Mouse (Mus musculus): ENCODE measurements around the gene Loxl4. TPM values are rescaled to one million over a fixed set of nuclear protein-coding genes. Genes with fewer than 3 reads are reported as not detected.
A peak's percentile ranks its signal among the peaks of the same experiment; 100 is the strongest.

Gene Loxl4
- 1.7 and 2.9 TPM in 2 replicates for polyA plus RNA-seq (2015; fragmentation: Nextera tagmentation; extraction: Ambion mirVana)

DNA sequence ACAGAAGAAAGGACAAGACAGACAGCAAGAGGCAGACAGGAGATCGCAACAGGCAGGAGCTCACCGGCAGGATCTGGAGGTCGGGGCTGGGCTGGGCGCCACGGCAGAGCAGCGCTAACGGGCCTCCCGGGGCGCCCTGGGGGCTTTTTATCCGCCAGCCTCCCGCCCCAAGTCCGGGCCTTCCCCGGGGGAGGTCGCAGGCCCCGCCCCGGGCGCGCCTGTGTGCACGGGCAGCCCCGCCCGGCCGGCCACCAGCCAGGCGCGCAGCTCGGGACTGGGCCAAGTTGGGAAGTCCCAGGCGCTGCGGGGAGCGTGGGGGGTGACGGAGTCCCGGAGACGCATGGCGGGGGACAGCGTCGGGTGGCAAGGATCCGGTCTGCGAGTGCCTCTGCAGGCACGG, at the start of gene Loxl4:
Gene Loxl4 (minus strand): TSS at position 160 of the 400 bp plus-strand sequence.
- Histone ChIP-seq H3K4me1 (peaks cover 12% of the 10 kb centered on the region), H3K36me3 (no peaks in the 10 kb centered on the region), H3K9ac (peak within 1 kb of the TSS; percentile 64), H3K9me3 (no peaks in the 10 kb centered on the region), H3K4me2 (peak within 1 kb of the TSS; percentile 71), H3K27me3 (peaks cover 25% of the 10 kb centered on the region), H3K4me3 (peak within 1 kb of the TSS; percentile 45), H3K27ac (no peak within 1 kb of the TSS)
- no peak for ATAC-seq (ENCODE audit: insufficient number of reproducible peaks, insufficient read depth, low FRiP score, low TSS enrichment, low read depth)
- under 1% methylated on average over 37 of the region's 37 CpGs for WGBS

DNA sequence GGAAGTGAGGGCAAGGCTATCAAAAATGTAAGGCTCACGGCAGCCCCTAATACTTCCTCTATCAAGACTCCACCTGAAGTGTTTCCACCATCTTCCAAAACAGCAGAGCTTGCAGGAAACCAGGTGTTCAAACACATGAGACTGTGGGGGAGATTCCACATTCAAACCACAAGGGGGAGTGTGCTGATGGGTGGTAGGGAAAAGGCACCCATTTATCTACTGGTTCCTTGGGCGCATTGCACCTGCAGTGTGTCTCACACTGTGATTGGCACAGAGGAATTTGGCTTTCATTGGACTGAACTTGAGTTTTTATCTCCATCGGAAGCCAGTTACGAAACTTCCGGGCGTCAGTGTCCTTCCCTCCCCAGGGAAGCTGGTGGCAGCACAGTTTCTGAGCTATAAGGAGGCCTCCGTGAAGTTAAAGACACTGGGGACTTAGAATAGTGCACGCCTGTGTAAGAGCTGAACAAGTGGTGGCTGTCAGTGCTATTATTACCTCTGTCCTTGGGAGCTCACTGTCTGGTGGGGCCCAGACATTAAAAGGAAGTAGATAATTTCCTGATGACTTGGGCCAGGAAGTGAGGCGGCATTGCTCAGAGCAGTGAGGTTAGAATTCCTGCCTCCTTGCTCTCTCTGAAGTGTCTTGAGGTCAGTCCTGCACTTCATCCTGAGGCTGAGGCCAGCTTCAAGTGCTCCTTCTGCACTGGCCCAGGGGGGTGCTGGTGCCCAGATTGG, 49.0 kb upstream of the Loxl4 start:
- no peaks in the 10 kb centered on the region for H3K9me3 ChIP-seq
- 80% methylated on average over 9 of the region's 9 CpGs for WGBS
- no peaks in the 10 kb centered on the region for H3K36me3 ChIP-seq
- peaks cover 21% of the 10 kb centered on the region for H3K4me1 ChIP-seq
- H3K4me2 ChIP-seq, result no peak overlapping the region
- H3K27me3 ChIP-seq, result peaks cover 4% of the 10 kb centered on the region
- no peak for ATAC-seq (ENCODE audit: insufficient number of reproducible peaks, insufficient read depth, low FRiP score, low TSS enrichment, low read depth)
- no peak overlapping the region for H3K4me3 ChIP-seq
- H3K9ac ChIP-seq, result no peak overlapping the region
- no peak overlapping the region for H3K27ac ChIP-seq

DNA sequence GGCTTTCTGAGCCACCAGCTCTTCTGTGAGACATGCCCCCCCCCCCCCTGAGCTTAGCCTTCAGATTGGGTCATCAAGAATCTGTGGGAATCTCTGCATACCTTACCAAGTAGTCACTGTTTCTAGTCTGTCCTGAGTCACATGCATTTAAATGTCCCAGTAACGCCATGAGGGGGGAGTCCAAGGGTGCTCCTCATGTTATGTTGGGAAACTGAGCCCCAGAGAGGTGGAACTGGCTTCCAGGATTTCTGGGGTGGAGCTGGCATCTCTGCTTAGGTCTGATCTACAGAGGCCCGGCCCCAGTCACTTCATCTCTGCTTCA, 47.6 kb upstream of the Loxl4 start:
- Histone ChIP-seq H3K27me3 (peaks cover 11% of the 10 kb centered on the region), H3K4me1 (peaks cover 21% of the 10 kb centered on the region), H3K27ac (no peak overlapping the region), H3K4me2 (no peak overlapping the region), H3K4me3 (no peak overlapping the region), H3K36me3 (no peaks in the 10 kb centered on the region), H3K9ac (no peak overlapping the region), H3K9me3 (no peaks in the 10 kb centered on the region)
- WGBS, result 88% methylated on average over 2 of the region's 2 CpGs
- ATAC-seq (ENCODE audit: insufficient number of reproducible peaks, insufficient read depth, low FRiP score, low TSS enrichment, low read depth), result no peak

DNA sequence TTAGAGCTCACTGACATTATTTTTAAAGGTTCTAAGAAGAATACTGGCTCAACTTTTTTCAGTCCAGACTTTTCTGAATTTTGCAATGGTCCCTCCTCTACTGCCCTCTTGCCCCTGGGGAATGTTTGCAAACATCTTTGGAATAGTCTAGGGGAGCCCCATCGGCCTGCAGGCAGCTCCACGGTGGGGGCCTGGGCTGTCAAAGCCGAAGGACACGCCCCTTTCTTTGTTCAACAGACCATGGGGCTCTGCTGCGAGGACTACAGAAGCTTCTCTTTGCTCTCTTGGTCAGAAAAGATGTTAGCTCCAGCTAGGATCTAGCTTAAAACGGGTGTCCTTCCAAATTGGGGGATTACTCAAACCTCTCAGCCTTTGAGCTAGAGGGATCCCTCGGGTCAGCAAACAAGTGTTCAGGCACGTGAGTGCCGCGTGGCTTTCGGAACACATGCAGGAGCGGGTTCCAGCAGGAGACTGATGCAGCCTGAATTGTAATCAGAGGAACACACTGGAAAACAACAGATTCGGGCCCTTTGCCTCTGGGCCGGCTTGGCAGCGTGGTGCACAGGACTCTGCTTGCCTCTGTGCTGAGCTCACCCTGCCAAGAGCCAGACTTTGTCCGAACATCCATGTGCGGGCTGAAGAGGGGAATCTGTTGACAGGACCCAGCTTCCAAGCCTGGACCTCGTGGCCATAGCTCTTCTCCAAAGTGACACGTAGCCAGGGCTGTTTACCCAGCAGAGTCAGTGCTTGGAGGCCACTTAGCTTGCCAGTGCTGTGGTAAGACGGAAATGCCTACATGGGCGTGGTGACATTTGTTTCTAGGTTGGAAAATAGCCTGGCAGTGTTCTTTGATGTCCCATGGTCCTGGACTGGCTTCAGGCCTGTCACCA, 47.0 kb upstream of the Loxl4 start:
- H3K4me3 ChIP-seq, result no peak overlapping the region
- peak overlapping the region; percentile 44; the same call in 1 of the 2 replicates for H3K9ac ChIP-seq
- peaks cover 21% of the 10 kb centered on the region for H3K4me1 ChIP-seq
- no peak overlapping the region; the same call in 1 of the 2 replicates for H3K27ac ChIP-seq
- H3K36me3 ChIP-seq, result no peaks in the 10 kb centered on the region
- WGBS, result 43% methylated on average over 21 of the region's 21 CpGs
- no peaks in the 10 kb centered on the region for H3K9me3 ChIP-seq
- H3K27me3 ChIP-seq, result peaks cover 11% of the 10 kb centered on the region
- ATAC-seq (ENCODE audit: insufficient number of reproducible peaks, insufficient read depth, low FRiP score, low TSS enrichment, low read depth), result no peak
- no peak overlapping the region for H3K4me2 ChIP-seq

DNA sequence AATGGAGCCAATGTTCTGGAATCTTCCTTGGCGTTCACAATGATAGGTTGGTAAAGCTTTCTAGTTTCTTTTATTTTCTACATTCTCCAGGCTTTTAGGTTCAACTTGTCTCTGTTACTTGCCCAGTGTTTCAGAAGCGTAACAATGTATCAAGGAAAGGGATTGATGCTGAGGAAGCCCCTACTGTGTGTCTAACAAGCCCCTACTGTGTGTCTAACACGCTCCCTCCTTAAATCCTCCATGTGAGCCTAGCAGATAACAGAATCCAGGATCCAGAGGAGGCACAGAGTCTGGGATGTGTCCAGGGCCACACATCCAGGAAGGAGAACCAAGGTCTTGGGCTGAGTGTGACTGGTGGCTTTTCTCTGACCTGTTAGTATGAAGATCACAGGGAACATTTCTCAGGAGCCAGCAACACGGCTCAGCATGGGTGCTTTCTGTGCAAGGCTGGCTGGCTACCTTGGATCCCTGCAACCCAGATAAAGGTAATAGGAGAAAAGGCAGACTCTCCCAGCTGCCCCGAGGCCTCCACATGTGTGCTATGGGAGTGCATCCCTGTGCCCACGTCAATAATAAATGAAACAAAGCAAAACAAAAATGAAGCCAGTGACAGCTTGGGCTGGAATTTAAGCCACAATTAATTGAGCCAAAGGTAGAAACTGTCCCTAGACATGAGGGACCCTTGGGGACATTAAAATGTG, 46.0 kb upstream of the Loxl4 start:
- Histone ChIP-seq H3K9ac (no peak overlapping the region), H3K4me2 (no peak overlapping the region), H3K36me3 (no peaks in the 10 kb centered on the region), H3K4me1 (peaks cover 21% of the 10 kb centered on the region), H3K27me3 (peaks cover 15% of the 10 kb centered on the region), H3K27ac (no peak overlapping the region), H3K9me3 (no peaks in the 10 kb centered on the region), H3K4me3 (no peak overlapping the region)
- no peak for ATAC-seq (ENCODE audit: insufficient number of reproducible peaks, insufficient read depth, low FRiP score, low TSS enrichment, low read depth)
- 70% methylated on average over 6 of the region's 6 CpGs for WGBS

DNA sequence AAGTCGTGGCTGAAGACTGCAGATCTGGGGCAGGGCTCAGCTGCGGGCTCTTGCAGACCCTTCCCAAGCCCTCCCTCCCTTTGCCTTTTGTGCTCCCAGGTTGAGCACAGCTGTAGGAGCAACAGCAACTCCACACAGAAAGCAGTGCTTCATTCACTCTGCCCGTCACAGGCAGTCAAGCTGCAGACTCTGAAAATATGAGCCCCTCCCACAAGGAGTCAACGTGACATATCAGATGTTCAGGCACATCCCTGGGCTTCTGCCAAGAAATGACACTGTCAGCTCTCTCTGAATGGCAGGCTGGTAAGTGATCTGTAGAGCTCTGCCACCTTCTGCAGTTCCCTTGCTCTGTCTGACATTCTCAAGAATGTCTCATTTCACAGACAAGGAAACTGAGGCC, 45.2 kb upstream of the Loxl4 start:
- Histone ChIP-seq H3K4me2 (no peak overlapping the region), H3K36me3 (no peaks in the 10 kb centered on the region), H3K4me3 (no peak overlapping the region), H3K4me1 (peaks cover 18% of the 10 kb centered on the region), H3K27ac (no peak overlapping the region), H3K9ac (0 out of 2 replicates have a peak overlapping the region, but pooled peaks have one; percentile 11), H3K27me3 (peaks cover 19% of the 10 kb centered on the region), H3K9me3 (no peaks in the 10 kb centered on the region)
- WGBS, result 32% methylated on average over 4 of the region's 4 CpGs
- ATAC-seq (ENCODE audit: insufficient number of reproducible peaks, insufficient read depth, low FRiP score, low TSS enrichment, low read depth), result no peak

DNA sequence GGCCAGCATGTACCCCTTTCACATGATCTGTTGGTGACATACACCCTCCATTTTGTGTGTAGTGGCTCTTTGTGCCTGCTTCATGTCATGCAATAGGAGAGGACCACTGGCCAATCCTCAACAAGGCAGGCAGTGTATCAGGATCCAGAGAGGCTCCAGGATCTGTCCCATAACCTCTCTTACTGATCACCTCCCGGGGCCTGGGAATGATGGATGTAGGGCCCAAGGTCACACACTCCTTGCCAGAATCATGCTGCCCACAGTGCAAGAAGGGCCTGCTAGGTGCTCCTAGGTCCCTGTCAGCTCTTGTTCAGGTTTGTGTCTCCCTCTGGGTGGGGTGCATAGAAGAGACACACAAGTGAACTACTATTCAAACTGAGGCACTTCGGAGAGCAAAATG, 44.7 kb upstream of the Loxl4 start:
- Histone ChIP-seq H3K27me3 (peaks cover 19% of the 10 kb centered on the region), H3K27ac (no peak overlapping the region), H3K9me3 (no peaks in the 10 kb centered on the region), H3K4me2 (no peak overlapping the region), H3K4me1 (peaks cover 18% of the 10 kb centered on the region), H3K36me3 (no peaks in the 10 kb centered on the region), H3K4me3 (no peak overlapping the region), H3K9ac (no peak overlapping the region)
- 76% methylated on average over 2 of the region's 2 CpGs for WGBS
- ATAC-seq (ENCODE audit: insufficient number of reproducible peaks, insufficient read depth, low FRiP score, low TSS enrichment, low read depth), result no peak

DNA sequence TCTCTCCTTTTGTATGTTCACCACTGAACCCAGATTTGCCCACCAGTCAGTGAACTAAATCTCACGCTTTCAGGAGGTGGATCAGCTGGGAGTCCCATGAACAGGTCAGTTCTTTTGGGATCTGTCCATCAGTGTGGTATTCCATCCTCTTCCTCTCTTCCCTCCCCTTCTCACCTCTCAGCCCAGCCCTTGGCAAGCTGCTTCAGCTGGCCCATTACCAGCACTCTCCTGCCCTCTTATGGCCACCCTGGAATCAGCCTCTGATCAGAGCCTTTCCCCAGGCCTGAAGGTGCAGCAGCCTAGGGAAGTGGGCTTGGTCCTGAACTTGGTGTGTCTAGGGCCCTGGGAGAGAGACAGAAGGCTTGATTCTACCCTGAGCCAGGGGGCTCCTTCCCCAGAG, 42.4 kb upstream of the Loxl4 start:
- Histone ChIP-seq H3K9me3 (no peaks in the 10 kb centered on the region), H3K4me3 (no peak overlapping the region), H3K4me1 (peaks cover 16% of the 10 kb centered on the region), H3K4me2 (no peak overlapping the region), H3K36me3 (no peaks in the 10 kb centered on the region), H3K27me3 (peaks cover 19% of the 10 kb centered on the region), H3K9ac (no peak overlapping the region), H3K27ac (no peak overlapping the region)
- no peak for ATAC-seq (ENCODE audit: insufficient number of reproducible peaks, insufficient read depth, low FRiP score, low TSS enrichment, low read depth)
- WGBS, result 55% methylated on average over 1 of the region's 1 CpGs

DNA sequence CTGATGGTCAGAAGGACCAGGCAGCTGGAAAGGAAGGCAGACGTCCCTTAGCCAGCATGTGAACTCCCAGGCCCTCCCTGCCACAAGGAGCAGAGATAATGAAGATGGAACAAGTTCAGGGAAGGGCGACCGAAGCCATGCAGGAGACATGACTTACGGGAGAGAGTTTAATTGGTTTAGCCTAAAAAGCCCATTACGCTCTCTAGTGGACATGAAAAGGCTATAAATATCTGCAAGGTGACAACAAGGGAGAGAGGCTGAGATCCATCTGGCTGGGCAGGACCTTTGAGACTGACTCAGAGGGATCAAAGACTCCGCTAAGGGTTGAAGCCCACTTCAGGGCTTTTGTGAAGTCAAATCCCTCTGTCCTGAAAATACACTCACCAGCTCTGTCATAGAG, 40.5 kb upstream of the Loxl4 start:
- 0 out of 2 replicates have a peak, but pooled peaks cover 7% of the 10 kb centered on the region for H3K4me1 ChIP-seq
- WGBS, result 51% methylated on average over 6 of the region's 6 CpGs
- no peak overlapping the region for H3K9ac ChIP-seq
- no peak overlapping the region for H3K4me3 ChIP-seq
- no peaks in the 10 kb centered on the region for H3K9me3 ChIP-seq
- no peak overlapping the region for H3K4me2 ChIP-seq
- ATAC-seq (ENCODE audit: insufficient number of reproducible peaks, insufficient read depth, low FRiP score, low TSS enrichment, low read depth), result no peak
- no peak overlapping the region for H3K27ac ChIP-seq
- peaks cover 19% of the 10 kb centered on the region for H3K27me3 ChIP-seq
- no peaks in the 10 kb centered on the region for H3K36me3 ChIP-seq

DNA sequence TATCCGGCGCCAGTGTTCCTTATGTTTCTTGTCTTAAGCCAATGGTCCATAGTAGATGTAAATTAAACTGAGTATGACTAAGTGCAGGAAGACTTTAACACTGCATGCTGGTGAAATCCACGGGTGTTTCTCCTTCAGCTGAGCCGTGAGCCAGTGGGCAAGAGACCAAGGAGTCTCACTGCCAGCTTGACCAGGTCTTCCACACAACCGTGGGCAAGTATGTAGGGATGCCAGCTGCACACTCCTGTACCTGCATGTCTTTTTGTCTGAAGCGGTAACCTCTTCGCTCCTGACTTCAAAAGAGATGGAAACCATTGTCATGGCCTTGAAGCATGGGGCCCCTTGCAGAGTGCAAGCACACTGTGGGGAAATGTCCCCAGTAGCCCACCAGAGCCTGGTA, 39.8 kb upstream of the Loxl4 start:
- H3K27me3 ChIP-seq, result peaks cover 19% of the 10 kb centered on the region
- no peak overlapping the region for H3K4me3 ChIP-seq
- no peak for ATAC-seq (ENCODE audit: insufficient number of reproducible peaks, insufficient read depth, low FRiP score, low TSS enrichment, low read depth)
- H3K36me3 ChIP-seq, result no peaks in the 10 kb centered on the region
- H3K9me3 ChIP-seq, result no peaks in the 10 kb centered on the region
- 0 out of 2 replicates have a peak, but pooled peaks cover under 1% of the 10 kb centered on the region for H3K4me1 ChIP-seq
- H3K4me2 ChIP-seq, result no peak overlapping the region
- no peak overlapping the region for H3K27ac ChIP-seq
- no peak overlapping the region for H3K9ac ChIP-seq
- WGBS, result 84% methylated on average over 7 of the region's 7 CpGs

DNA sequence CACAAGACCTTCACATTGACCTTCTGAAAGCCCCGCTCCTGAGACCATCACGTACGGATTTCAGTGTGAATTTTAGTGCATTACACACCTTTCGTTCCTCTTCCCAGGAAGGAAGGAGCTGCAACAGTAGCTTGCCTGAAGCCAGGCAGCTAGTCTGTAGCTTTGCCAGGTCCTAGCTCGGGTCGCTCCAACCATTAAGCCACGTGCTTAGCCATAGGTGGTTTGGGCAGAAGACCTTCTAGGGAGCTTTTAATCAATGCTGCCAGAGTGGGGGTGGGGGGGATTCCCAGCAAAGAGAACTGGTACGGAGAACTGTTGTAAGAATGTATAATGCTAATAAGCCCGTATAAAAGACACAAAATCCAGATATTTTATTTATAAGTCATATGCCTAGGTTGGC, 27.6 kb upstream of the Loxl4 start:
- Histone ChIP-seq H3K27ac (no peak overlapping the region), H3K36me3 (no peaks in the 10 kb centered on the region), H3K4me2 (no peak overlapping the region), H3K27me3 (no peaks in the 10 kb centered on the region), H3K4me1 (peaks cover 9% of the 10 kb centered on the region; the same call in 1 of the 2 replicates), H3K9me3 (no peaks in the 10 kb centered on the region), H3K4me3 (no peak overlapping the region), H3K9ac (no peak overlapping the region)
- WGBS, result 87% methylated on average over 9 of the region's 9 CpGs
- ATAC-seq (ENCODE audit: insufficient number of reproducible peaks, insufficient read depth, low FRiP score, low TSS enrichment, low read depth), result no peak

All from embryonic facial prominence, embryonic 13.5 days (tissue).